In the genomic region with DNA sequence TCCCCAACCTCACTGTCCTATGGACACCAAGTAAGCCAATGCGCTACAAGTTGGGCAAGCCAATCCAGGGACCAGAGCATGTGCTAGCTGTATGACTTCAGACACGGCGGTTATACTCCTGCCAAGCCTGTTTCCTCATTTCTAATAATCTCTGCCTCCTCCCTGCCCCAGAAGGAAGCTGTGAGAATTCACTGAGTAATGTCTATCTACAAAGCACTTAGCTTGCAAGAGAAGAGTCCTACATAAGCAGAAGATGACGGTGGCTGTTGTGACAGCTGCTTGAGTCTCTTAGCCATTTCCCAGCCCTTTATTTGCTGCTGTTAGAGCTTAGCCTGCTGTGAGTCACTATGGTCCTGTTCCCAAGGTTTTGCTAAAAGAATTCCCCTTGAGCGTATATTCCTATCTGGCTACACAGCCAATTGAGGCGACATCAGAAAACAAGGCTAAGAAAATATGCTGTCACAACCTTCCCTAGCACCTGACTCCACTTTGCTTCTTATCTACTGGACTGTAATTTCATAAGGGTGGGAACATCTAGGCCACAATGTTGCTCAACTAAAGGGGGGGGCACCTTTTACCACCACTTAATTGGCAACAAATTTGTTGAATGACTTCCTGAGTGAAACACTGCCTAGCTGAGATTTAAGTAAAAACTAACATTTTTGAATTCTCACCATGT, we compare ENCODE assay signal across 10 mouse cellular contexts.
DNase-seq lines count a peak whose midpoint lies in the region; ATAC-seq lines count a peak whose summit lies in the region.
"Had no signal": no experiment of that assay in that cellular context is flagged by ENCODE, and none has a peak within 500 bp of the region (broad histone marks: within the 10 kb centered on the region; RNA-seq: fewer than 3 reads in every experiment).

No protein-coding gene starts in this region.

- no peak overlapping the region for H3K4me3 ChIP-seq in hindbrain, embryonic 10.5 days
- H3K4me3 ChIP-seq in hindbrain, embryonic 12.5 days, result no peak overlapping the region
- H3K4me3 ChIP-seq in heart, embryonic 16.5 days (ENCODE audit: low read length), result no peak overlapping the region
- H3K4me3 ChIP-seq: neural tube, embryonic 12.5 days had no signal

- no peak for DNase-seq in hindbrain, embryonic 10.5 days (ENCODE audit: low spot score)
- DNase-seq in adrenal gland, adult 8-10 months, result peak; percentile 35
- DNase-seq in frontal cortex, postnatal 36 days (ENCODE audit: low spot score in 2 of 2), result no peak
- no peak for DNase-seq in left cerebral cortex, postnatal 10 days (ENCODE audit: extremely low spot score in 1 of 2, low spot score in 2 of 2)
- no peak for DNase-seq in spleen, postnatal 10 days (ENCODE audit: low spot score in 2 of 2)
- DNase-seq: cerebellum, adult 11-12 months had no signal

- H3K27me3 ChIP-seq in hindbrain, embryonic 10.5 days (ENCODE audit: insufficient read depth, poor library complexity, severe bottlenecking), result peaks cover 3% of the 10 kb centered on the region; the same call in 1 of the 2 replicates
- no peaks in the 10 kb centered on the region for H3K27me3 ChIP-seq in hindbrain, embryonic 12.5 days
- no peaks in the 10 kb centered on the region for H3K27me3 ChIP-seq in heart, embryonic 16.5 days (ENCODE audit: control insufficient read depth, insufficient read depth, low read length)
- H3K27me3 ChIP-seq: neural tube, embryonic 12.5 days had no signal

- WGBS in hindbrain, embryonic 10.5 days, result 80% methylated on average over 6 of the region's 6 CpGs
- 75% methylated on average over 6 of the region's 6 CpGs for WGBS in hindbrain, embryonic 12.5 days
- 38% methylated on average over 6 of the region's 6 CpGs for WGBS in heart, embryonic 16.5 days

- no peak overlapping the region for H3K9ac ChIP-seq in hindbrain, embryonic 12.5 days
- H3K9ac ChIP-seq in heart, embryonic 16.5 days (ENCODE audit: low read length), result no peak overlapping the region
- H3K9ac ChIP-seq: neural tube, embryonic 12.5 days had no signal

- peaks cover 25% of the 10 kb centered on the region for H3K4me1 ChIP-seq in hindbrain, embryonic 10.5 days (replicated peaks)
- 0 out of 2 replicates have a peak, but pooled peaks cover 2% of the 10 kb centered on the region for H3K4me1 ChIP-seq in hindbrain, embryonic 12.5 days
- peaks cover 21% of the 10 kb centered on the region for H3K4me1 ChIP-seq in heart, embryonic 16.5 days (ENCODE audit: control insufficient read depth, insufficient read depth, low read length)
- H3K4me1 ChIP-seq: neural tube, embryonic 12.5 days had no signal

- H3K27ac ChIP-seq in hindbrain, embryonic 10.5 days, result peak overlapping the region; percentile 35; the same call in 1 of the 2 replicates
- no peak overlapping the region for H3K27ac ChIP-seq in hindbrain, embryonic 12.5 days
- H3K27ac ChIP-seq in heart, embryonic 16.5 days (ENCODE audit: low read length), result peak overlapping the region; percentile 65
- H3K27ac ChIP-seq: neural tube, embryonic 12.5 days had no signal

- H3K4me2 ChIP-seq in hindbrain, embryonic 12.5 days (replicated peaks), result no peak overlapping the region
- H3K4me2 ChIP-seq in heart, embryonic 16.5 days (ENCODE audit: low read depth, low read length), result no peak overlapping the region
- H3K4me2 ChIP-seq: neural tube, embryonic 12.5 days had no signal

- no peak for ATAC-seq in hindbrain, embryonic 12.5 days (ENCODE audit: low FRiP score)
- ATAC-seq in heart, embryonic 16.5 days (replicated peaks; ENCODE audit: extremely low read depth, insufficient read depth, low FRiP score), result no peak; the same call in 1 of the 2 replicates
- ATAC-seq in megakaryocyte, adult 5-6 weeks (ENCODE audit: poor library complexity, severe bottlenecking), result peak; percentile 91

- no peaks in the 10 kb centered on the region for H3K36me3 ChIP-seq in hindbrain, embryonic 10.5 days
- no peaks in the 10 kb centered on the region for H3K36me3 ChIP-seq in hindbrain, embryonic 12.5 days
- no peaks in the 10 kb centered on the region for H3K36me3 ChIP-seq in heart, embryonic 16.5 days (ENCODE audit: control insufficient read depth, insufficient read depth)
- H3K36me3 ChIP-seq: neural tube, embryonic 12.5 days had no signal

- no peaks in the 10 kb centered on the region for H3K9me3 ChIP-seq in hindbrain, embryonic 10.5 days
- no peaks in the 10 kb centered on the region for H3K9me3 ChIP-seq in hindbrain, embryonic 12.5 days (replicated peaks)
- H3K9me3 ChIP-seq in heart, embryonic 16.5 days (replicated peaks; ENCODE audit: control insufficient read depth, low read length), result no peaks in the 10 kb centered on the region
- H3K9me3 ChIP-seq: neural tube, embryonic 12.5 days had no signal

- intact Hi-C loops in left cerebral cortex, postnatal 10 days (cut with DNase I), result no loop called here
